Mouse (Mus musculus): ENCODE measurements around the gene Nit1.
"Not testable (repeated sequence)": the region's sequence is repeated elsewhere in the genome, so short reads cannot be mapped to it uniquely, and the experiment has no call there.

The Nit1 gene

DNA sequence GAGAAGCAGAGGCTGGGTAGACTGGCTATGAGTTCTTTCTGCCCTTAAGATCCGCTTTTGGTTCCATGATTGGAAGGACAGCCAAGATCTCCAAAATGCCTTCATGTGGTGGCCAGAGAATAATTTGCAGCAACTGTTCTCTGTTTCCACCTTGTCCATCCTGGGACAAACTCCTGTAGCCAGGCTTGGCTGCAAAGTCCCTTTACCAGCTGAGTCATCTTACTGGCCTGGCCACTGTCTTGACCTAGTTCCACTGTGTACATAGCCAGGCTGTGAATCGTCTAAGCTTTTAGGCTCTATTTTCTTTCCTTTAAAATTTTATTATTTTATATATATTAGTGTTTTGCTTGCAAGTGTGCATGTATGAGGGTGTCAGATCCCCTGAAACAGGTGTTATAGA lies 3.8 kb upstream of the Nit1 start:
- no peak for DNase-seq (ENCODE audit: low spot score)

DNA sequence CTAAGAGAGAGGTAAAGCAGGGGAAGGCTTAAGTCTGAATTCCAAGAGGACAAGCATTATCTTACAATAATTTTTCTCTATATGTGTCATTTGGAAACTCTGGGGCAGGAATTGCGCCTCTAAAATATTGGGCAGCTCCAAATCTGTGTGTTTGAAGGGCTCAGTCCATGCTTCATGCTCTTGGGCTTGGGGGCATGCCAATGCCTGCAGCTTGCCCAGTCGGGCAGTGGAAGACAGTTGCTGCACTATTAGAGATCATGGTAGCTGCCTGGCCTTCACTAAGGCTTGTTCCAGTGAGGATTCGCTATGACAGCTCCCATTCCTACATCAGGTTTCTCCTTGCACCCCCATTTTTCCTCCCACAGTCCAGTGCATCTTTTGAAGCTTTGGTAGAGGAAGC lies 3.2 kb upstream of the Nit1 start:
- no peak for DNase-seq (ENCODE audit: low spot score)

DNA sequence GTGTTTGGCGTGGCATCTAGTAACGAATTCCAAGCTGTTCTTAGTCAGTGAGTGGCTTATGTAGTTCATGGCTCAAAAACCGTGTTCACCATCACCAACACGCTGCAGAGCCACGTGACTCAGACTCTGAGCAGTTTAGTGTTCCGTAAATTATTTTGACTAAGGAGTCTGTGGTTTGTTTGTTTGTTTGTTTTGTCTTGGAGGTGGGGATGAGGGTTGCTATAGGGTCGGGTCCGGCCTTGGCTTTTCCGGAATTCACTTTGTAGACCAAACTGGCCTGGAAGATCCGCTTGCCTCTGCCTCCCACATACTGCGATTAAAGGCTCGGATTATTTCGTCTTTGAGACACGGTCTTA lies 627 bp upstream of the Nit1 start:
- DNase-seq (ENCODE audit: low spot score), result no peak

DNA sequence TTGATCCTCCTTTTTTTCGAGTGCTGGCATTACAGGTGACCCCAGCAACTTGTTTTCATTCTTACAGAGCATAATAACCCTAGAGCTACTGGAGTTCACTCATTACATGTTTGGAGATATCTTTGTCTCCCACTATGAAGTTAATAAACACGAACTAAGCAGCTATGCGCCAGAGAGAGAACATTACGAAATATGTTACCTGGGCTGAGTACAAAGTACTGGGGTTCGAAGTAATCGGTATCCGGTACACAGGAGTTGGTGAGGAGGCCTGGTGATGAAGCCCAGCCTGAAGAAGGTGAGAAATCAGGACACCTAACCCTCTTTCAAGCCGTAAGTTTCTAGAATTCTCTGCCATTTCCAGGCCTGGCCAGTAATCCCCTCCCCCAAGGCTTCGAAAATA lies 731 bp downstream of the Nit1 start:
- no peak for DNase-seq (ENCODE audit: low spot score)

DNA sequence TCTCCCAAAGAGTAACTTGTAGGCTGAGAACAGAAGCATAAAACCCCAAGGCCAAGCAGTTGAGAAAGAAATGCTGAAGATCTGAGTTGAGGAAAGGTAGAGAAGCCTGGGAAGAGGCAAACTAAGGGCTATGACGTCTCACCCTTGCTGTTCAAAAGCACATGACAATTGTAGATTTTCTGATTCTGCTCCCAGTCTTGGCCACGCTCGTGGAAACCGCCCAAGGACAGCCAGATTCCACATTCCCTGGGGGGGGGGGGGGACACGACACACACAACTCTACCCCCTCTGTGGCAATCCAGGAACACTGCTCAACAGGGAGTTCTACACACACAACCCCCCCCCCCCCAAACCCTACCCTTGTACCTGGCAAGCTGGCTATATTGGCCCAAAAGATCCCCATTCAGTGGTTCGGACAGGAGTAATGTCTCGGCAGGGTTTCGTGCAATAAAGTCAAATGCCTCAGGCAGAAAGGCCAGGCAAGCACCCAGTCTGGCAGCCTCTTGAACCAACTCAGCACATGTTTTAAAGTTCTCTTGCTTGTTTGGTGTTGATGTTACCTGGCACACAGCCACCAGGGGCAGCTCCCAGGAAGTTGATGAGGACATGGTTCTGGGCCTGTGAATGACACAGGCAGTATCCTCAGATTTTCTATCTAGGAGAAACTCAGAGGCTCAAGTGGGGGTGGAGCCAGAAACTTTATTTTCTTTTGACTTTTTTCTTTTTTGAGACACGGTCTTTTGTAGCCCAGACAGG lies 1.3 kb downstream of the Nit1 start:
- DNase-seq (ENCODE audit: low spot score), result peak; percentile 65

DNA sequence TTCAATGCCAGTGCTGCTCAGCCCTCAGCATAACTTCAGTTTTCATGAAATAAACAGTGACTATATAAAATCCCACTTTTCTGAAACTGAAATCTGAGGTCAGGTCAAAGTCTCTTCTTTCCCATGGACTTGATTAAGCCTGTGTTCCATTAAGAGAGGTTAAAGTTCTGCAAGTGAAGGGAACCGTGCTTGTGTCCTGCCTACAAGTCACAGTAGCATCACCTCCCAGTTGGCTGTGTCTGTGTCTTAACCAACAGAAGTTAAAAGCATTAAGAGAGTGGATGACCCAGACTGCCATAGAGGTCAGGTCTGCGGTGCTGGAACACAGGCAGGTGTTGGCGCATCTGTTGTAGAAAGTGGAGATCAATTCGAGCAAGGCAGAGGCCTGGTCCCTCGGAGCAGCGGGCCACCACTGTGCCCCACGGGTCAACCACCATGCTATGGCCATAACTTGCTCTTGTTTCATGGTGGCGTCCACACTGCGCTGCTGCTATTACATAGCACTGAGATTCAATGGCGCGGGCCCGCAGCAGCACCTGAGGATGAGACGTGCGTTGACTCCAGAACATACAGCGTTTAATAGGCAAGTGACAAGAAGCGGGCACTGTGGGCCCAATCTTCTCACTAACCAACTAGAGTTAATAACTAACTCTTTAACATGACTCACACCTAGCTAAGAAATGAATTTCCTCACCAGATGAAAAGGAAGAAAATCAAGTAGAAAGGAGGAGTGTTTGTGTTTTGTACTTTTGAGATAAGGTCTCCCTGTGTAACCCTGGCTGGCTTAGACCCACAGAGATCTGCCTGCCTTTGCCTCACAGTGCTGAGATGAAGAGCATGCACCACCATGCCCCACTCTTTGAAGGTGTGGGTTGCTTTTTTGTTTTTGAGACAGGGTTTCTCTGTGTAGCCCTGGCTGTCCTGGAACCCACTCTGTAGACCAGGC lies 2.9 kb downstream of the Nit1 start:
- DNase-seq (ENCODE audit: low spot score), result peak; percentile 16

DNA sequence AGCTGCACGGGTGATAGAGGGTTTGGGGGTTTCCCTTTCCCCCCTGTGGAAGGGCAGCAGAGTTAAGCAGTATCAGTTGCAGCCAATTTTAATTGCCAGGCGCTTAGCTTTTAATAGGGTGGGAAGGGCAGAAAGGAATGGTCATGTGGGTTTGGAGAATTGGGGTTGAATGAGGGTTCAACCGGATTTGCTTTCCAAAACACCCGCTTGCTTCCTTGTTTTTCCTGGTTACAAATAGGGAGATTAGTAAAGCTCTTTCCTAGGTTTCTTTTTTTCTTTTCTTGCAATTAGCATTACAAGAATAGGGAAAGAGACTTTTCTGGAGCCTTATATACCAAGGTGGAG lies 15.3 kb downstream of the Nit1 start:
- DNase-seq (ENCODE audit: low spot score), result no peak

DNA sequence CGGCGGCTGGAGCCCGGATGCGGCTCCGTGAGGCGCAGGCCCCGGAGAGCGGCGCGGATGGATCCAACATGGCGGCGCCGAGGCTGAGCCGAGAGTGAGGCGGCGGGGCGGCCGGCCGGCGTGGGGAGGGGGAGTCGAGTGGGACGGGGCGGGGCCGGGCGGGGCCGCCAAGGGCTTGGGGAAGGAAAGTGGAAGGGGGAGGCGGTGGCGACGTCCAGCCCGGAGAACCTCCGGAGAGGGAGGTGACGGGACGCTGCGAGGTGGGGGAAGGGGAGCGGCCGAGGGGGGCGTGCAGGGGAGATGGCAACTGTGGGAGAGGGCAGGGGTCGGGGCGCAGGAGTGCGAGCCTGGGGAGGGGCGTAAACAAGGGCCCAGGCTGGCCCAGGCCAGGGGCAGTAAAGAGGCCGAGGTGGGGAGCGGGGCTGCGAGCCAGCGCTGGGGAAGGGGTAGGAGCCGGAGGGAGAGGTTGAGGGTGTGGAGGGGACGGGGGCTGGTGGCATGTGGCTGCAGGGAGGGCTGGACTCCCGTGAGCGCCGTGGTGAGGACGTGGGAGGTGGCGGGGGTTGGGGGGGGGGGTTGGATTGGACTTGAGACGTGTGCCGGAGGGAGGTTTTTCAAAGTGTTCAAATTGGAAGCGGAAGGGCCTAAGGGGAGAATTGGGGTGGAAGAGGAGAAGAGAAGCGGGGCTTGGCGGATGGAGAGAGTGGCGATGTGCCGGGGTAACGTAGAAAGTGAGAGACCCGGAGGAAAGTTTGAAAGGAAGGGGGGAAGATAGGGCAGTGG lies 15.8 kb downstream of the Nit1 start:
- no peak for DNase-seq (ENCODE audit: low spot score)

DNA sequence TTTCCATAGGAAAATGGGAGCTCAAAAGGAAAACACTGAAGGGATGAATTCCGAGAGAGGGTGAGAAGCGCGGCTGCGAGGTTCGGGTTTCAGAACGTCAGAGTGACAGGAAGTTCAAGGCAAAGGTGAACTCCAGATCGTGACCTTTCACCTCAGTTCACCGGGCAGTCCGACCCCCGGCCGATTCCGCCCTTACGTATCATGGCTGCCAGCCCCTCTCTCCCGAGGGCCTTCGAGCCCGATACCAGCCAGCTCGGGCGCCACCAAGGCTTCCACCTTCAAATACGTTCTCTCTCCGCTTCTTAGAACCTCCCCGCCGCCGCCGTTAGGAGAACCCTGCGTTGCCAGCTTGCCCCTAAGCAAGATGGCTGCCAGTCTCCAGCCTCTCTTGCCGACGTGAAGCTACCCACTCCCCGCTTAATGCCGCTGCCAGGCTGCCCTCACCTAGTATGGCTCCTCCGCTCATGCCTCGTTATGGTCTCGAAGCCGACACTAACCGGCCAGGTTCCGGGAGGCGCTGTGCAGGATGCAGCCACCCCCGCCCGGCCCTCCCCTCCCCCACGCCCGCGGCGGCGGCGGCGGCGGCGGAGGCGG lies 16.5 kb downstream of the Nit1 start, which contains the start of gene Dedd:
Gene Dedd (plus strand): TSS at position 307 of the 594 bp plus-strand sequence.
- peak; percentile 95 for DNase-seq (ENCODE audit: low spot score)

DNA sequence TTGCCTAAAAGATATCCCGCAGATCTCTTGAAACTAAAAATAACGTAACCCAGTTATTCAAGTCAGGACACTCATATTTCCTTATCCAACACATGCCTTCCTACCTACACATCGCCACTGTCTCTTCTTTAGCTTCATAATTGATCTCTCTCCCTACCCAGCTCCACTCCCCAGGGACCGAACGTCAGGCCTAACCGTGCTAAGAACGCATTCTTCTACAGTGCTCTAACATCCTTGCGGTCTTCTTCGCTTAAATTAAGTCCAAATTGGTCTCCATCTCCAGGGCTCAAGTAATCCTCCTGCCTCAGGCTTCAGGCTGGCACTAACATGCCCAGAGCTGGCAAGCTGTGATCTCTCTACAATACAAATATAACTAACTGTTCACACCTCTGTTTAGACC lies 17.2 kb downstream of the Nit1 start:
- DNase-seq (ENCODE audit: low spot score), result no peak

DNA sequence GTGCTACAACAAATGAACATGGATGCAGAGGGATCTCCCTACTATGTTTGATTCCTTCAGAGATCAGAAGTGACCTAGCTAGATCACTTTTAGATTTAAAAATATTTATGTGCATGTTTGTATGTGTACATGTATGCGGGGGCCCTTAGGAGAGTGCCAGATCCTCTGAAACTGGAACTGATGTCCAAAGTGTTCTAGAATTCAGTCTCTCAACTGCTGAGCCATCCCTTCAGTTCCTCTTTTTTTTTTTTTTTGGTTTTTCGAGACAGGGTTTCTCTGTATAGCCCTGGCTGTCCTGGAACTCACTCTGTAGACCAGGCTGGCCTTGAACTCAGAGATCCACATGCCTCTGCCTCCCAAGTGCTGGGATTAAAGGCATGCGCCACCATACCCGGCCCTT lies 18.9 kb downstream of the Nit1 start:
- DNase-seq (ENCODE audit: low spot score), result not testable (repeated sequence)

DNA sequence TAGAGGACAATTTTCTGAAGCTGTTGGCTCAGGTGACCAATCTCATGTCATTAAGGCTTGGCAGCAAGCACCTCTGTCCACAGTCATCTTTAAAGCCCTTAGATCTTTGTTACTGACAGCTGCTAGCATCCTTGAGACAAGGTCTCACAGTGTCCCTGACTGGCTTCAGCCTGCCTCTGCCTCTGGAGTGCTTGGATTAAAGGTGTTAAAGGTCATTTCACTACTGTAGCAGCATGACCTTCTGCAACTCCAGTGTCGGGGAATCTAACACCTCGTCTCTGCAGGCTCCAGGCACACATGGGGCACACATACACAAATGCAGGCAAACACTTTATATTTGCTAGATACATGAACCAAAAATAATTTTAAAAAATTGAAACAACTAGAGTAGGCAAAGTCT lies 19.9 kb downstream of the Nit1 start:
- DNase-seq (ENCODE audit: low spot score), result no peak

DNA sequence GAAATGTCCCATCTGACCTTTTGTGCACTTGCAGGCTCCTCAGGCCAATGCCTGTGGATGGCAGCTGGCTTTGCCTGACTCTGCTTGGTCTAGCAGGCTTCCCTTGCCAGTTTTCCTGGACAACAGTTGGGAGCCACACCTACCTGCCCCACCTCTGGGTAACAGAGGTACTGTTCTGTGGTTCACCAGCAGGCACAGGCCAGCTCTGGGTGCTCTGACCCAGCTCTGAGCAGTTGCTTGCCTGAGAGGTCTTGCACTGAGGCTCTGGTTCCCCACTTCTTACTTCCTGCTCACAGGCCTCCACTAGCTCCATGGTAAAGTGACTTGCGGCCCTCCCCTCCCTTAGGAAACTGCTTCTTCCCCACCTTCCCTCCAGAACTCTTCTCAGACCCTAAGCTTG lies 23.4 kb downstream of the Nit1 start:
- DNase-seq (ENCODE audit: low spot score), result no peak

DNA sequence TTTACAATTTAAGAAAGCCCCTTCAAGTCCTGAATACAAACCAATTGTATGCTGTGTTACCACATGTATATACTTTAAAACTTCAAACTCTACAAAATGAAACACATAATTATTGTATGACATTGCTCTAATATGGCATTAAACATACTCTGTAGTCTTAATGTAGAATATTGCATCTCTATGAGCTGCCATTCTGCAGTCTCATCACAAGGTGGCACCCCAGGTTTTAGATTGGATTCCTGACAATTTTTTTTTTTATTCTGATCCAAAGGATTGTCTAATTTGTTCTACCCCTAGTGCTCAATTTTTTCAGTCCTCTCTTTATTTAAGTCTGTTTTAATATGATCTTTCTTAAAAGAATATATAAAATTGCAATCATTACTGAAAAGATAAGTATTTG lies 24.0 kb downstream of the Nit1 start:
- DNase-seq (ENCODE audit: low spot score), result no peak

DNA sequence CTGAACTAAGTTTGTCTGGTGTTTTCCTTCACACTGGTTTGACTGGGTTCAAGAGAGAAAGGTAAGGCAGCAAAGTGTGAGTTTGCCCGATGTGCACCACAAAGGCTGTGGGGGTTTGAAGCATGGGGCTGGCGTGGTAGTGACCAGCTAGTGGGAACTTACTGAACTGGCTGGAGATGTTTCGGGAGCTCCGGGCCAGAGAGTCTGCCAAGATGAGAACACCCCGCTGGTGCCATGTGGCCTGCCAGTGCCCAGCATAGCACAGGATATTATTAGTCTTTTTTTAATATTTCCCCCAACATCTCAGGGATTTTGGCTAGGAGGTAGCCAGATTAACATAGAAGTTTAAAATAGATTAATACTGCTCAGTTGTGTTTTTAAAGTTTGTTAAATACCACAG lies 25.3 kb downstream of the Nit1 start:
- no peak for DNase-seq (ENCODE audit: low spot score)

DNA sequence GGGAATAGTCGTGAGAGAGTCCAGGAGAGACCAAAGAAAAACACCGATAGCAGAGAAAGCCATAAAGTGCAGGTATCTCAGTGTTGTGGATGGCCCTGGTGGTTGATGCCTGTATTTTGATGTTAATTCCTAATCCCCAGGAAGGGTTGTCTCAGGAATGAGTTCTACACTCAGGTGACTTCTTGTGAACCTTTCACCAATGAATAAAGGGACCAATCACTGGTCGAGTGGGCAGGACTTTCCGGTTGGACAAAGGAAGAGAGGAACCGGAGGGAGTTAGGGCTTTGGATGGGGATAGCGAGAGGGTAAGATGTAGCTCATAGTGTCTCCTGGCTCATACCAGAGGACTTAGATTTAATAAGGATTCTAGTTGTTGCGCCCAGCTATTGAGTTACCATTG lies 25.7 kb downstream of the Nit1 start:
- DNase-seq (ENCODE audit: low spot score), result no peak

DNA sequence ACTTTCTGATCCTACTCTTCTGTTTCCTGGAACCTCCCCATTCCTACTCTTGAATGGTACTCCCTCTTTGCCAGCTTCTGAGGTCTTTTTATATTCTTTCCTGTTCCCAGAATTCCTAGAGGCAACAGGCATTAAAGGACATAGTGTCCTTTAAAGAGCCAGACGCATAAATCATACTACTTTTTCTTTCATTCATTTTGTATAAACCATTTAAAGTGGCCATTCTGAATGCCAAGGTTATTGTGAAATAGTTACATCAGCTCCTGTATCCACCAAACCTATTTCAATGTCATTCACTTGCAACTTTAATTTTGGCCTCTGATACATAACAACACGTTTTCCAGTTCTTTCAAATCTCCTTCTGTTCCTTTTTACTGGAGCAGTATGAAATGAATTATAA lies 36.1 kb downstream of the Nit1 start:
- DNase-seq (ENCODE audit: low spot score), result no peak

DNA sequence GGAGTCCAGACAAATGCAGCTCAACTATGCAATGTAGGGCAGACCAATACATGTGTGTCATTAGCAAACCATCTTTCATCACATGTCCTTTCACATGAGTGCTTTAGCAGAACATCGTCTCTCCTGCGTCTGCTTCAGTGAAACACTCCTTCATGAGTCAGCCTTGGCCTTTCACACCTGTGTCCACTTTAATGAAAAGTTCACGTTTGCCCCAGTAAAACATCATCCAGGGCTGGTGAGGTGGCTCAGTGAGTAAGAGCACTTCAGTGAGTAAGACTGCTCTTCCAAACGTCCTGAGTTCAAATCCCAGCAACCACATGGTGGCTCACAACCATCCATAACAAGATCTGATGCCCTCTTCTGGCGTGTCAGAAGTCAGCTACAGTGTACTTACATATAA lies 39.3 kb downstream of the Nit1 start:
- DNase-seq (ENCODE audit: low spot score), result not testable (repeated sequence)

DNA sequence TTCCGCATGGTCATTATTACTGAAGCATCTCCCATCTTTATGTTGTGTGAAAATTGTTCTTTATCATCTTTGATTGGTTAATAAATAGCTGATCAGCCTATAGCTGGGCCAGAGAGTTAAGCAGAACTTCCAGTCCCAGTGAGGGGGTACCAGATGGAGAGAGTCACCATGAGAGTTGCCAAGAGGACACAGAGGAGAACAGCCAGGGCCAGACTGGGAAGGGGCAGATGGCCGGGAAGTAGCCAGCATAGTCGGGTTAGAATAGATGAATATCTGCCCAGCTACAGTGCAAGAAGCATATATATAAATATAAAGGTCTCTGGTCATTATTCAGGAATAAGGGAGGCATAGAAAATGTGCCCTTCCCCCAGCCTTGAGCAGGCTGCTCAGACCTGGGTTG lies 47.2 kb downstream of the Nit1 start:
- no peak for DNase-seq (ENCODE audit: low spot score)

DNA sequence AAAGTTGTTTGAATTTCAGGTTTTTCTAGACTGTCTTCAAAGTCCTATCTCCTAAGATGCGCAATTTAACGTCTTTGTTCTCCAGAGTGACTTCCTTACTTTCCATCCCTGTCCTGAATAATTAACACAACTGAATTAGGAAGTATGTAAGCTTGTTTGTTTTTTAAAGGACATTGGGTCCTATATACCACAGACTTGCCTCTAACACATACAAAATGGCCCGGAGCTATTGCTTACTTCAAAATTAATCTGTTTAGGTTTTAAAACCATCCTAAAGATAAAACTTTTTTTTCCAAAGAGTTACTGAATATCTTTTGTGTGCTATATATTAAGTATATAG lies 50.4 kb downstream of the Nit1 start:
- DNase-seq (ENCODE audit: low spot score), result no peak

DNA sequence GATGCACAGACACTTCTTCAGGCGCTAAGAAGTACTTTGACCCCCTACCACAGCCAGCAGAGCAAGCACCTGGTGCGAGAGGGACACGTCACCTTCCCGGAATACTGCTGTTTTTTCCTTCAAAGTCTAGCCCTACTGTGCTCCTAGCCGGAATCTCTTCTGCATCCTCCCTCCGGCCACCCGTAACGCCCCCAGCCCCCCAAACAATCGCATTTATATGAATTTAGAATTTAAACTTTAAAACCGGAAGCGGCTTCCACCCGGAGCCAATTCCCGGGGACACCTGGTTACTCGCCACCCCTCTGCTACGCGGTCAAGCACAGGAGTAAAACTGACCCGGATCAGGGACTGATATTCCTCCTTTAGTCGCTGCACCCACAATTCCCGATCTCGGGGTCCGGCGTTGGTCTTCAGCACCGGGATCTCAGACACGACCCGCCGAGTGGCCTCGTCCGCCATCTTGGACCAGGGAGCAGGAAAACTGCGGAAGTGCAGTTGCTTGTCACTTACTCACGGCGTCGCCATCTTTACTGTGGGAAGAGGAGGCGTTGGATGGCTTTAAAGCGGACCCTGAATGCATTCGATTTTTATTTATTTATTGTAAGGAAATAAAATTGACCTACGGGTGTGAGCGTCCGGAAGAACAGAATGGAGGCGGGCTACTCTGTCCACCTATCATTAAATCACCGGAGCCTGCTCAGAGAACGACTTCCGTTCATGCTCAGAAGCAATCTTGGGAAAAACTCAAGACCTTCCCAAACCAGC lies 51.0 kb downstream of the Nit1 start, which contains the start of gene Ufc1:
Gene Ufc1 (minus strand): TSS at position 727 of the 765 bp plus-strand sequence.
- DNase-seq (ENCODE audit: low spot score), result peak; percentile 90

DNA sequence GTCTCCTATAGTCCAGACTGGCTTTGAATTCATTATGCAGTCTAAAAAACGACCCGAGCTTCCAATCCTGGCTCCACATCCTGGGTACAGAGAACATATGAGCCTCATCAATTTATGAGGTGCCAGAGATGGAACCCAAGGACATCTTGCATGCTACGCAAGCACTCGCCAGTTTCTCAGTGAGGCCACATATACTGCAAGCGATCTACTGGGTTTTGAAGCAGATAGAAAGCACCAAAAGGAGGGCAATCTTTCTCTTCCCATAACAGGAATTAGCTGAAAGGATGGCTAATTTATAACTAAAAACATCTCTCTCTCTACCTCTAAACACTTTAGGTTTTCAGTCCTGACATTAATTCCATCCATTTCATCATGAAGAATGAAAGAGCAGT lies 51.5 kb downstream of the Nit1 start:
- no peak for DNase-seq (ENCODE audit: low spot score)
